Mouse (Mus musculus): Measurements from ENCODE around the gene Chil3. TPM values are rescaled to one million over a fixed set of nuclear protein-coding genes. Genes with fewer than 3 reads are reported as not detected.

Gene Chil3
- polyA plus RNA-seq, 1 experiment from 2014 or later = not detected

Other genes with a start within 250 kb of the Chil3 start
- 0.64 and 0.70 TPM in 2 replicates for gene I830077J02Rik, start 234.9 kb downstream of the Chil3 start, polyA plus RNA-seq (2014; fragmentation: Nextera tagmentation; extraction: Ambion mirVana)
- gene Wdr77, start 208.2 kb downstream of the Chil3 start, polyA plus RNA-seq (2014; fragmentation: Nextera tagmentation; extraction: Ambion mirVana) = 117 and 188 TPM in 2 replicates
- gene Atp5f1, start 207.5 kb downstream of the Chil3 start, polyA plus RNA-seq (2014; fragmentation: Nextera tagmentation; extraction: Ambion mirVana) = 515 and 618 TPM in 2 replicates
- 1.9 and 2.2 TPM in 2 replicates for gene Ovgp1, start 193.9 kb downstream of the Chil3 start, polyA plus RNA-seq (2014; fragmentation: Nextera tagmentation; extraction: Ambion mirVana)
- not detected in 2 replicates for gene Pifo, start 152.9 kb downstream of the Chil3 start, polyA plus RNA-seq (2014; fragmentation: Nextera tagmentation; extraction: Ambion mirVana)
- gene Chil5, start 134.8 kb downstream of the Chil3 start, polyA plus RNA-seq (2014; fragmentation: Nextera tagmentation; extraction: Ambion mirVana) = not detected in 2 replicates
- not detected in 2 replicates for gene Chia1, start 54.3 kb downstream of the Chil3 start, polyA plus RNA-seq (2014; fragmentation: Nextera tagmentation; extraction: Ambion mirVana)
- gene Chil4, start 51.9 kb upstream of the Chil3 start, polyA plus RNA-seq (2014; fragmentation: Nextera tagmentation; extraction: Ambion mirVana) = not detected in 2 replicates
- gene Chil6, start 238.6 kb upstream of the Chil3 start, polyA plus RNA-seq (2014; fragmentation: Nextera tagmentation; extraction: Ambion mirVana) = not detected in 2 replicates